Mouse (Mus musculus): ENCODE results near the gene Gm4907. TPM values are rescaled to one million over a fixed set of nuclear protein-coding genes. Genes with fewer than 3 reads are reported as not detected.
"Not testable (repeated sequence)": the region's sequence is repeated elsewhere in the genome, so short reads cannot be mapped to it uniquely, and the experiment has no call there.

Gene Gm4907
- not detected for total RNA-seq (2021)
- long read RNA-seq, experiment 1 = 0 reads
- long read RNA-seq, experiment 2 = 0 reads

DNA sequence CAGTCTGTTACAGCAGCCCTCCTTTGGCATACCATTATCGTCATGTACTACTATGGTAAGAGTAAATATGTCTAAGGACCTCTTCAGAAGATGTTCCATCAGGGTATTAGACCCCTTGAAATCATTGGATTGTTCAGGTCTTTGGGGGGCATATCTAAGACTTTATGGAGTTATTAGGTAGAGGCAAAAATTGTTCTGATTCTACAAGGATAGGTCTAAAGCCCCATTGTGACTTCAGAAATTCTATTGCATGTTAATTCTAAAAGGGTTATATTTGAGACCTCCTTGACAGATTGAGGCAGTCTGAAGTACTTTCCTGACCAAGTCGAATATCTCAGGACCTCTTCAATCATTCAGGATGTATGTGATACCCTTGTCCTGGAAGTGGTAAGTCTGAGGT is at the start of gene Gm4907:
Gene Gm4907, plus strand, starts transcription at position 301 of the 400 bp plus-strand sequence.
- DNase-seq; intact Hi-C loops (cut with DNase I; ENCODE audit: low total_unique reads): not testable (repeated sequence)

- intact Hi-C loops (cut with DNase I; ENCODE audit: low total_unique reads); DNase-seq: not testable (repeated sequence)
Measured at GRCm38 (mm10) chrX:23833784-23834183, 48.6 kb upstream of the Gm4907 start.

GRCm38 (mm10) chrX:23840921-23841320 is 41.4 kb upstream of the Gm4907 start:
- intact Hi-C loops (cut with DNase I; ENCODE audit: low total_unique reads) = no loop called here
- DNase-seq = no peak

- DNase-seq = no peak
Measured at GRCm38 (mm10) chrX:23954161-23954560, 71.8 kb downstream of the Gm4907 start.

More at GRCm38 (mm10) chrX:23954161-23954560, 71.8 kb downstream of the Gm4907 start:
- intact Hi-C loops (cut with DNase I; ENCODE audit: low total_unique reads) = no loop called here

Other genes starting within 250 kb of the Gm4907 start
- gene Wdr44, start 189.5 kb upstream of the Gm4907 start, total RNA-seq (2021) = 10 to 100 TPM; 10.5 to 10.8 TPM
- gene Gm4985, start 76.4 kb downstream of the Gm4907 start, total RNA-seq (2021) = not detected

All from gastrocnemius, postnatal 14 days (tissue).